In the genomic region with DNA sequence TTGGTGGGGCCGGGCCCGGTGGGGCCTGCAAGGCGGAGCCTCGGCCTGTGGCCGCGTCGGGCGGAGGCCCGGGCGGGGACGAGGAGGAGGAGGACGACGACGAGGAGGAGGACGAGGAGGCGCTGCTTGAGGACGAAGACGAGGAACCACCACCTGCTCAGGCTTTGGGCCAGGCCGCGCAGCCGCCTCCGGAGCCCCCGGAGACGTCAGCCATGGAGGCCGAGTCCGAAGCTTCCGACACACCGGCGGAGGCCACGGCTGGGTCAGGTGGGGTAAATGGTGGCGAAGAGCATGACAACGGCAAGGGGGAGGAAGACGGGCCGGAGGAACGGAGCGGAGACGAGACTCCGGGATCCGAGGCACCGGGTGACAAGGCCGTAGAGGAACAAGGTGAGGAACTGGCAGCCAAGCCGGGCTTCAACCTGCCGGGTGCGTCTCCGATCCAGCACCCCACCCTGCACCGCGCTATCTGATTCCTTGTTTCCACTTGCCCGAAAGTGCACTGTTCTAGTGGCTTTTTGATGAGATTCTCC, we compare ENCODE assay signal across 1 mouse cellular context.
TF ChIP-seq lines count a peak whose summit lies in the region.

No protein-coding gene starts in this region.

TF ChIP-seq in MEL, 35 proteins besides CTCF, POLR2A, EP300 and RAD21:
- TF ChIP-seq MYC (IDR thresholded peaks at IDR 0.05; ENCODE audit: low read depth, low read length) (no peak), MAFK (IDR thresholded peaks at IDR 0.05; ENCODE audit: borderline replicate concordance, low read depth, low read length) (no peak), MXI1 (IDR thresholded peaks at IDR 0.05; ENCODE audit: low read depth, low read length) (no peak), GABPA (IDR thresholded peaks at IDR 0.05; ENCODE audit: low read depth, low read length) (no peak), ELF1 (IDR thresholded peaks at IDR 0.05; ENCODE audit: low read depth, low read length) (no peak), UBTF (IDR thresholded peaks at IDR 0.05; ENCODE audit: borderline replicate concordance, insufficient read depth, low read depth, low read length) (peak; percentile 69; the same call in 1 of the 2 replicates), CHD1 (IDR thresholded peaks at IDR 0.05; ENCODE audit: low read depth, low read length) (peak; percentile 16; the same call in 1 of the 2 replicates)
